Mouse (Mus musculus) bone marrow macrophage, adult 2 months (primary cell): ENCODE results near the gene Il25. TPM values are rescaled to one million over a fixed set of nuclear protein-coding genes. Genes with fewer than 3 reads are reported as not detected.

Source experiments
- H3K27ac ChIP-seq: 2 replicates; pipeline ENCODE4 v1.5.1; 2012; ENCODE audit warnings: low read depth, low read length; ENCODE audit not compliant: insufficient read depth
- H3K4me1 ChIP-seq: 2 replicates; pipeline ENCODE4 v1.6.1; 2012; ENCODE audit warnings: low read length; ENCODE audit not compliant: control insufficient read depth, insufficient read depth
- H3K4me3 ChIP-seq: 2 replicates; pipeline ENCODE4 v1.5.1; 2012; ENCODE audit warnings: mild to moderate bottlenecking, low read length, moderate library complexity; ENCODE audit not compliant: insufficient read depth
- CTCF ChIP-seq: IDR thresholded peaks from 2 replicates; pipeline ENCODE4 v1.5.1; 2012; ENCODE audit warnings: low read depth, mild to moderate bottlenecking, low read length, moderate library complexity
- POLR2A ChIP-seq: IDR thresholded peaks from 2 replicates; pipeline ENCODE4 v1.6.1; 2012; ENCODE audit warnings: mild to moderate bottlenecking, low read depth, low read length, borderline replicate concordance
- polyA plus RNA-seq: library from polyadenylated mRNA; stranded (reverse); fragments of >200 nt; gene quantifications from 2 replicates; pipeline ENCODE4 v1.2.4, GENCODE M21; 2012; ENCODE audit not compliant: missing spikeins, insufficient read depth, insufficient read length

Il25 gene
- not detected in 2 replicates for polyA plus RNA-seq

- Histone ChIP-seq H3K4me3 (no peak within 1 kb of the TSS), H3K27ac (no peak within 1 kb of the TSS), H3K4me1 (no peaks in the 10 kb centered on the region)
- TF ChIP-seq CTCF (no peak), POLR2A (no peak)
Measured at GRCm38 (mm10) chr14:54932645-54933150, at the start of gene Il25. Gene Il25 (plus strand): TSS chr14:54932695.

- Histone ChIP-seq H3K4me3 (peak within 1 kb of the TSS; percentile 67), H3K27ac (peak within 1 kb of the TSS; percentile 59), H3K4me1 (peaks cover 7% of the 10 kb centered on the region; the same call in 1 of the 2 replicates)
- TF ChIP-seq CTCF, result no peak
- TF ChIP-seq POLR2A, result peak; percentile 93
Measured at GRCm38 (mm10) chr14:54883154-54884021, 49.1 kb upstream of the Il25 start, which contains the start of the genes Bcl2l2 and Gm20521. Gene Bcl2l2 (plus strand): TSS chr14:54883377. Gene Gm20521 (plus strand): TSS chr14:54883441.

- TF ChIP-seq POLR2A (no peak), CTCF (no peak)
- Histone ChIP-seq H3K4me1 (peaks cover 7% of the 10 kb centered on the region; the same call in 1 of the 2 replicates), H3K4me3 (peak overlapping the region; percentile 67), H3K27ac (no peak overlapping the region)
Measured at GRCm38 (mm10) chr14:54884022-54884712, 48.3 kb upstream of the Il25 start.

GRCm38 (mm10) chr14:54885309-54885708 lies 47.2 kb upstream of the Il25 start:
- Histone ChIP-seq H3K4me1 (peaks cover 7% of the 10 kb centered on the region; the same call in 1 of the 2 replicates), H3K27ac (no peak overlapping the region), H3K4me3 (no peak overlapping the region)
- TF ChIP-seq CTCF, result no peak
- TF ChIP-seq POLR2A, result no peak

GRCm38 (mm10) chr14:54892200-54892599 lies 40.3 kb upstream of the Il25 start, which contains the start of gene Pabpn1:
Gene Pabpn1 (plus strand): TSS chr14:54892500.
- H3K4me1 ChIP-seq, result peaks cover 7% of the 10 kb centered on the region
- H3K4me3 ChIP-seq, result peak within 1 kb of the TSS; percentile 74
- H3K27ac ChIP-seq, result peak within 1 kb of the TSS; percentile 42; the same call in 1 of the 2 replicates
- TF ChIP-seq CTCF, result no peak
- TF ChIP-seq POLR2A, result no peak

- Histone ChIP-seq H3K27ac (peak overlapping the region; percentile 42), H3K4me3 (peak overlapping the region; percentile 74), H3K4me1 (peaks cover 7% of the 10 kb centered on the region)
- TF ChIP-seq POLR2A (no peak), CTCF (no peak)
Measured at GRCm38 (mm10) chr14:54893651-54894181, 38.8 kb upstream of the Il25 start.

- H3K4me3 ChIP-seq, result peak overlapping the region; percentile 81
- peaks cover 7% of the 10 kb centered on the region for H3K4me1 ChIP-seq
- TF ChIP-seq CTCF (no peak), POLR2A (no peak)
- peak overlapping the region; percentile 54 for H3K27ac ChIP-seq
Measured at GRCm38 (mm10) chr14:54894296-54895151, 38.0 kb upstream of the Il25 start.

- Histone ChIP-seq H3K4me3 (no peak overlapping the region), H3K27ac (no peak overlapping the region), H3K4me1 (peaks cover 12% of the 10 kb centered on the region)
- TF ChIP-seq CTCF (no peak), POLR2A (no peak)
Measured at GRCm38 (mm10) chr14:54897445-54897844, 35.0 kb upstream of the Il25 start.

- H3K4me3 ChIP-seq, result no peak overlapping the region
- peaks cover 11% of the 10 kb centered on the region for H3K4me1 ChIP-seq
- no peak for TF ChIP-seq CTCF
- TF ChIP-seq POLR2A, result no peak
- no peak overlapping the region for H3K27ac ChIP-seq
Measured at GRCm38 (mm10) chr14:54900383-54900782, 32.1 kb upstream of the Il25 start.
